Comparison of ENCODE assay signal across 8 mouse cellular contexts in genomic region chr13:37562652-37563051, GRCm38 (mm10).
A peak's percentile ranks its signal among the peaks of the same experiment; 100 is the strongest.
DNase-seq lines count a peak whose midpoint lies in the region; ATAC-seq lines count a peak whose summit lies in the region.

No protein-coding gene starts in this region.

- peak; percentile 86 for DNase-seq in adrenal gland, postnatal 10 days
- peak; percentile 79 for DNase-seq in kidney, postnatal 14 days
- peak; percentile 90 for DNase-seq in lung, postnatal 25 days (ENCODE audit: low spot score)
- no peak for DNase-seq in cerebellum, postnatal 4 days (ENCODE audit: low spot score in 2 of 2)
- DNase-seq in layer of hippocampus, postnatal 10 days (ENCODE audit: low spot score in 2 of 2): no peak

- H3K9me3 ChIP-seq in forebrain, embryonic 12.5 days: no peaks in the 10 kb centered on the region
- no peaks in the 10 kb centered on the region for H3K9me3 ChIP-seq in forebrain, embryonic 16.5 days (ENCODE audit: control insufficient read depth, low read length)
- H3K9me3 ChIP-seq in heart, embryonic 12.5 days (replicated peaks): no peaks in the 10 kb centered on the region

- ATAC-seq in forebrain, embryonic 12.5 days (ENCODE audit: low FRiP score): 0 out of 2 replicates have a peak, but pooled peaks have one; percentile 41
- ATAC-seq in forebrain, embryonic 16.5 days: no peak
- ATAC-seq in heart, embryonic 12.5 days (ENCODE audit: insufficient number of reproducible peaks, low FRiP score): peak; percentile 53; the same call in 1 of the 2 replicates

- H3K4me1 ChIP-seq in forebrain, embryonic 12.5 days: peaks cover 23% of the 10 kb centered on the region
- H3K4me1 ChIP-seq in forebrain, embryonic 16.5 days (replicated peaks; ENCODE audit: control insufficient read depth, insufficient read depth, low read length): no peaks in the 10 kb centered on the region
- peaks cover 53% of the 10 kb centered on the region for H3K4me1 ChIP-seq in heart, embryonic 12.5 days (replicated peaks)

- H3K27me3 ChIP-seq in forebrain, embryonic 12.5 days: no peaks in the 10 kb centered on the region
- no peaks in the 10 kb centered on the region for H3K27me3 ChIP-seq in forebrain, embryonic 16.5 days (replicated peaks; ENCODE audit: control insufficient read depth, insufficient read depth, low read length)
- H3K27me3 ChIP-seq in heart, embryonic 12.5 days (replicated peaks): no peaks in the 10 kb centered on the region

- H3K27ac ChIP-seq in forebrain, embryonic 12.5 days: no peak overlapping the region
- no peak overlapping the region for H3K27ac ChIP-seq in forebrain, embryonic 16.5 days (ENCODE audit: low read length)
- H3K27ac ChIP-seq in heart, embryonic 12.5 days (ENCODE audit: poor library complexity, severe bottlenecking): peak overlapping the region; percentile 59

- no peak overlapping the region for H3K4me3 ChIP-seq in forebrain, embryonic 12.5 days (replicated peaks)
- no peak overlapping the region for H3K4me3 ChIP-seq in forebrain, embryonic 16.5 days (replicated peaks; ENCODE audit: low read length)
- H3K4me3 ChIP-seq in heart, embryonic 12.5 days: no peak overlapping the region

- no peaks in the 10 kb centered on the region for H3K36me3 ChIP-seq in forebrain, embryonic 12.5 days (replicated peaks)
- H3K36me3 ChIP-seq in forebrain, embryonic 16.5 days (ENCODE audit: control insufficient read depth, insufficient read depth): no peaks in the 10 kb centered on the region
- H3K36me3 ChIP-seq in heart, embryonic 12.5 days: no peaks in the 10 kb centered on the region

- no peak overlapping the region for H3K4me2 ChIP-seq in forebrain, embryonic 12.5 days
- H3K4me2 ChIP-seq in forebrain, embryonic 16.5 days (ENCODE audit: low read length): no peak overlapping the region
- no peak overlapping the region for H3K4me2 ChIP-seq in heart, embryonic 12.5 days

- 50% methylated on average over 5 of the region's 5 CpGs for WGBS in forebrain, embryonic 12.5 days
- 26% methylated on average over 5 of the region's 5 CpGs for WGBS in forebrain, embryonic 16.5 days
- WGBS in heart, embryonic 12.5 days: 8% methylated on average over 5 of the region's 5 CpGs

- no peak overlapping the region for H3K9ac ChIP-seq in forebrain, embryonic 12.5 days
- H3K9ac ChIP-seq in forebrain, embryonic 16.5 days (replicated peaks; ENCODE audit: low read depth, low read length): no peak overlapping the region
- H3K9ac ChIP-seq in heart, embryonic 12.5 days: no peak overlapping the region

Comparison
In these comparisons a context has a peak if more than half of its experiments do, and no peak if none do; other contexts are left out.
1. DNase-seq: peak in adrenal gland, postnatal 10 days (single experiment), kidney, postnatal 14 days (single experiment) and lung, postnatal 25 days (single experiment); none in cerebellum, postnatal 4 days (0 of 2) and layer of hippocampus, postnatal 10 days (0 of 2).